Mouse (Mus musculus): ENCODE measurements around the gene Trmt1l. TPM values are rescaled to one million over a fixed set of nuclear protein-coding genes. Genes with fewer than 3 reads are reported as not detected.

Trmt1l gene
- 17.5 and 41.0 TPM in 2 replicates for polyA plus RNA-seq (2012; ENCODE audit: low replicate concordance)

GRCm38 (mm10) chr1:151428263-151429221 lies at the start of gene Trmt1l, which contains the start of gene Swt1:
Gene Trmt1l, plus strand, starts transcription at chr1:151428542.
Gene Swt1, minus strand, starts transcription at chr1:151428455.

GRCm38 (mm10) chr1:151500531-151501361 lies 72.4 kb downstream of the Trmt1l start, which contains the start of gene Rnf2:
Gene Rnf2, minus strand, starts transcription at chr1:151500955.

Other genes starting within 250 kb of the Trmt1l start
- gene Gm47985, start 246.0 kb upstream of the Trmt1l start, polyA plus RNA-seq (2012; ENCODE audit: low replicate concordance) = 0.35 TPM in 1 of 2 replicates, not detected in the other
- 0.13 TPM in 1 of 2 replicates, not detected in the other for gene Gm8947, start 236.2 kb upstream of the Trmt1l start, polyA plus RNA-seq (2012; ENCODE audit: low replicate concordance)
- gene Gm47995, start 230.1 kb upstream of the Trmt1l start, polyA plus RNA-seq (2012; ENCODE audit: low replicate concordance) = 0.13 TPM in 1 of 2 replicates, not detected in the other
- not detected in 2 replicates for gene 3110040M04Rik, start 224.4 kb upstream of the Trmt1l start, polyA plus RNA-seq (2012; ENCODE audit: low replicate concordance)
- 0.25 TPM in 1 of 2 replicates, not detected in the other for gene Gm47996, start 218.4 kb upstream of the Trmt1l start, polyA plus RNA-seq (2012; ENCODE audit: low replicate concordance)
- 65.3 and 97.5 TPM in 2 replicates for gene Ivns1abp, start 84.1 kb upstream of the Trmt1l start, polyA plus RNA-seq (2012; ENCODE audit: low replicate concordance)
- 0.29 and 2.4 TPM in 2 replicates for gene Swt1, start 87 bp upstream of the Trmt1l start, polyA plus RNA-seq (2012; ENCODE audit: low replicate concordance)
- 21.2 and 41.8 TPM in 2 replicates for gene Rnf2, start 72.4 kb downstream of the Trmt1l start, polyA plus RNA-seq (2012; ENCODE audit: low replicate concordance)
- 32.2 and 64.6 TPM in 2 replicates for gene Fam129a, start 142.6 kb downstream of the Trmt1l start, polyA plus RNA-seq (2012; ENCODE audit: low replicate concordance)